Mouse (Mus musculus): ENCODE results near the gene Dock2. TPM values are rescaled to one million over a fixed set of nuclear protein-coding genes. Genes with fewer than 3 reads are reported as not detected.
"Not testable (repeated sequence)": the region's sequence is repeated elsewhere in the genome, so short reads cannot be mapped to it uniquely, and the experiment has no call there.

Dock2 gene
- 1 to 10 TPM; 2.7 to 3.8 TPM for total RNA-seq (2021)
- long read RNA-seq, experiment 1, full-length matches to known transcripts = 3 of 3 reads
- long read RNA-seq, experiment 1, partial matches to known transcripts = 0 of 3 reads
- long read RNA-seq, experiment 1, other reads (novel, unspliced or antisense) = 0 of 3 reads
- long read RNA-seq, experiment 2, full-length matches to known transcripts = 4 of 6 reads
- long read RNA-seq, experiment 2, partial matches to known transcripts = 0 of 6 reads
- long read RNA-seq, experiment 2, other reads (novel, unspliced or antisense) = 2 of 6 reads

DNA sequence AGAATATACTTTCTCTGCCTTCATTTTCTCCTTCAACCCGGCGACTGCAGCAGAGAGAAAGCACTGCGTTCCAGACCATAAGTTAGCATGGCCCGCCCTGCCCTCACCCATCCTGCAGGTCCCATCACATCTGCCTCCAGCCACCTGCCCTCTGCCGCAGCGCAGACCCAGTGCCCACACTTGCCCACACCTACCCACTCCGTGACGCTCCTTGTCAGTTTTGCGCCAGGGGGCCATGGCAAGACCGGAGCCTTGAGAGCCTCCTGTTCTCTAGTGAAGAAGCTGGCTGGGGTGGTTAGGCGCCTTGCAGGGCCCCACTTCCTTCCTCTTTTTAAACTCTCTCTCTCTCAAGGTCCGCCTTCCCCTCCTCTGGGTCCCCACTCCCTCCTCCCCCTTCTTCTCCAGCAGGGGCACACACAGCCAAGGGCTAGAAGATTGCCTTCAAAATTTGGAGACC, at the start of gene Dock2:
TSS of gene Dock2 (minus strand) at position 306 of the 457 bp plus-strand sequence.
- no peak within 1 kb of the TSS for H3K27ac ChIP-seq
- H3K4me3 ChIP-seq = no peak within 1 kb of the TSS
- no peak for TF ChIP-seq CTCF (IDR thresholded peaks at IDR 0.05)
- DNase-seq (ENCODE audit: extremely low spot score in 1 of 2, low spot score in 2 of 2) = no peak
- intact Hi-C loops (cut with DNase I) = no loop called here

DNA sequence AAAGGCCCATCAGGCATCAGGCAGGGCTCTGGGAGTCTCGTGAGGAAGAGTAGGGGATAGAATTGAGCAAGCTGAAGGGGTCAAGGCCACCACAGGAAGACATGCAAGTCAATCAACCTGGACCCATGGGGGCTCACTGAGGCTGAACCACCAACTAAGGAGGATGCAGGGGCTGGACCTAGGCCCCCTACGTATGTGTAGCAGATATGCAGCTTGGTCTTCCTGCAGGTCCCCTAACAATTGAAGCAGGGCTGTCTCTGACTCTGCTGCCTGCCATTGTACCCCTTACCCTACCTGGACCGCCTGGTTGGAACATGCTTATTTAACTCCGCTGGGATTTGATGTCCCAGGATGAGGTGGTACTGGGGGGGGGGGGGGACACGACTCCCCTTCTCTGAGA, 49.0 kb upstream of the Dock2 start:
- Histone ChIP-seq H3K4me3 (no peak overlapping the region), H3K27ac (no peak overlapping the region)
- TF ChIP-seq CTCF (IDR thresholded peaks at IDR 0.05) = no peak
- intact Hi-C loops (cut with DNase I) = loop anchor here (10.0 kb wide), 1 partner anchor 982 kb away; no protein-coding TSS in a partner anchor
- DNase-seq (ENCODE audit: extremely low spot score in 1 of 2, low spot score in 2 of 2) = no peak

DNA sequence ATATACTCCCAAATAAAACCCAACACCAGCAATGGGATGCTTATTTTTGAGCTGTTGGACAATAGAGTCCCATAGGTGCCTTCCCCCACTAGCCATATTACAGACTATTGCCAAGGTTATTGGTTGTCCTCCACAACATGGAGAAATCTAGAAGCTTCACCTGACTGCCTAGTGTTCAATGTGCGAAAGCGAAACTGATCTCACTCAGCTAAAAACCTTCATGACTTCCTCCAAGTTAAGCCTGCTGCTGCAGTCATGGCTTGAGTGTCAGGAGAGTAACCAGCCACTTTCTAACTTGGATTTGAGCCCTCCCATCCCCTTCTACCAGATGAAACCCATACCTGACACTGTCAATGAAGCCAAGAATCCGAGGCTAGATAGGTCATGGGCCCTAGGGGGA, 44.1 kb upstream of the Dock2 start:
- no peak overlapping the region for H3K4me3 ChIP-seq
- no peak for TF ChIP-seq CTCF (IDR thresholded peaks at IDR 0.05)
- H3K27ac ChIP-seq = no peak overlapping the region
- intact Hi-C loops (cut with DNase I) = no loop called here
- no peak for DNase-seq (ENCODE audit: extremely low spot score in 1 of 2, low spot score in 2 of 2)

DNA sequence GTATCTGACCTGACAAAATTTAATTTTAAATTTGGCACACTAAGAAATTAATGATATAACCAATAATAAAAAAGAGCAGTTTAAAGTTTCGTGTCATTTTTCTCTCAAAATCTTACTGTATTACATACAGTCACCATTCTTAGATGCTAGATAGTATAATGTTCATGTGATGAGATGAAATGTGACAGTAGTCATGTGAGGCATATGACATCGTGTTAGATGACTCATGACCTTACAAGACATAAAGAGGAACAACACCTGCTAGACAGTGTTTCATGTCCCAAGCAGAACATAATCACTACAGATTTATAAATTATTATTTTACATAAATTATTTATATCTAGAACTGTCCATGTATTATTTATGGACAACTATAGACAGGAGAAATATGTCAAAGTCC, 43.2 kb upstream of the Dock2 start:
- DNase-seq (ENCODE audit: extremely low spot score in 1 of 2, low spot score in 2 of 2) = no peak
- no peak overlapping the region for H3K4me3 ChIP-seq
- H3K27ac ChIP-seq = no peak overlapping the region
- intact Hi-C loops (cut with DNase I) = no loop called here
- no peak for TF ChIP-seq CTCF (IDR thresholded peaks at IDR 0.05)

DNA sequence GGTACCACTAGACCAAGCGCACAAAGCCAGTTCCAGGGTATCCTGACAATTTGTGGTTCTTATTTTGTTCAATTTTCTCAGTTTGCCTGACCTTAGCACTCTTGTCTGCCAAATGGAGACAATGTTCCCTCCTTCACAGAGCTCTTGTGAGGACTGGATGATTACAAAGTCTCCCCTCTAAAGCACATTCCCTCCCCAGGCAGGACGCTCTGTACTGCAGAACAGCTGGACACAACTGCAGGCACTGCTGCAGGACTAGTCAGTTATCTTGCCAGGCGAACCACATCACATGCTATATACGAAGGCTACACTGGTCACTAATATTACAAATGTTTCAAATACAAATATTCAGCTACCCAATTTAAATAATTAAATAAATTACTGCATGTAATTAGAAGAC, 41.1 kb upstream of the Dock2 start:
- DNase-seq (ENCODE audit: extremely low spot score in 1 of 2, low spot score in 2 of 2) = no peak
- intact Hi-C loops (cut with DNase I) = no loop called here
- Histone ChIP-seq H3K27ac (no peak overlapping the region), H3K4me3 (no peak overlapping the region)
- no peak for TF ChIP-seq CTCF (IDR thresholded peaks at IDR 0.05)

DNA sequence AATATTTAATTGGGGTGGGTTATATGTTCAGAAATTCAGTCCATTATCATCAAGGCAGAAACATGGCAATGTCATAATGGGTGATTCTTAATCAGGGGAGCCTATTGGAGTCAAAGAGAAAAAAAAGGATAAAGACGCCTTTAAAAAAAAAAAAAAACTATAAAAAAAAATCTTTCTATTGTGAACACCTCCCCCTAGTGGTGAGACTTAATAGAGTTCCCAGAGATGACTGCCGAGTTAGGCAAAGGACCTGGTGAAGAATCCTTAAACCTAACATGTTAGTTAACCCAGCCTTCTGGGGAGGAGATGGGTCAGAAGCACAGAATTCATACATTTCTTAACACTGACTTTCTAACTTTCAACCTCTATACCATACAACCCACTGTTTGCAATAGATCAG, 31.1 kb upstream of the Dock2 start:
- no peak overlapping the region for H3K27ac ChIP-seq
- DNase-seq (ENCODE audit: extremely low spot score in 1 of 2, low spot score in 2 of 2) = no peak
- intact Hi-C loops (cut with DNase I) = loop anchor here (2.0 to 10.0 kb wide), 4 partner anchors 507 to 810 kb away; no protein-coding TSS in a partner anchor
- peak; percentile 78 for TF ChIP-seq CTCF (IDR thresholded peaks at IDR 0.05)
- no peak overlapping the region for H3K4me3 ChIP-seq

DNA sequence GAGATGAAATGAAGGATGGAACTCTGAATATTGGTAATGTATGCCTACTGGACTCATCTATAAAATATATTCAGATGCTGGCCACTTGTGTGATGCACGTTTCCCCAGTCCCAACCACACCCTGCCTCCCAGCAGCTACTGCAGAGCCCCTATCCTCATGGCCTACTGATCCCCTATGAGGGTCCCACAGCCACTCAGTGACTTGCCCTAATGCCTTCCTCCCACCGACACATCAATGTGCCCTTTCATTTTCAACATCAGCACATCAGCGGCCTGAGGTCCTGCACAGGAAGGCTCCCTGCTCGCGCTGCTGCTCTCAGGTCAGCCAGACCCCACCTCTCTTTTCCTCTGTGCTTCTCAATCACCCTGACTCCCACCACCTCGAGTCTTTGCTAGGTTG, 30.6 kb upstream of the Dock2 start:
- no peak for TF ChIP-seq CTCF (IDR thresholded peaks at IDR 0.05)
- DNase-seq (ENCODE audit: extremely low spot score in 1 of 2, low spot score in 2 of 2) = no peak
- intact Hi-C loops (cut with DNase I) = loop anchor here (2.0 to 10.0 kb wide), 3 partner anchors 507 to 810 kb away; no protein-coding TSS in a partner anchor

DNA sequence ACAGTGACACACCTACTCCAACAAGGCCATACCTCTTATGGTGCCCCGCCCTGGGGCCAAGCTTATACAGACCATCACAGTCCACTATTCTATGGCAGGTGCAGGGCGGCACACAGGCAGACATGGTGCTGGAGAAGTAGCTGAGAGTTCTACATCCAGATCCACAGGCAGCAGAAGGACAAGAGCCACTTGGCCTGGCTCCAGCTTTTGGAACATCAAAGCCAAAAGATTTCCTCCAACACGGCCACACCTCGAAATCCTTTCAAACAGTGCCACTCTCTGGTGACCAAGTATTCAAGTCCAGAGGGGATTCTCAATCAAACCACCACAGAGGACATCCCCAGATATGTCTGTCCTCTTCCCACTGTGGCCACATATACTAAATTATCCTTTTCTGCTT, 21.3 kb upstream of the Dock2 start:
- H3K27ac ChIP-seq; H3K4me3 ChIP-seq; intact Hi-C loops (cut with DNase I); DNase-seq (ENCODE audit: extremely low spot score in 1 of 2, low spot score in 2 of 2): not testable (repeated sequence)

More for the DNA sequence above, 30.6 kb upstream of the Dock2 start:
- Histone ChIP-seq H3K4me3 (no peak overlapping the region), H3K27ac (no peak overlapping the region)

DNA sequence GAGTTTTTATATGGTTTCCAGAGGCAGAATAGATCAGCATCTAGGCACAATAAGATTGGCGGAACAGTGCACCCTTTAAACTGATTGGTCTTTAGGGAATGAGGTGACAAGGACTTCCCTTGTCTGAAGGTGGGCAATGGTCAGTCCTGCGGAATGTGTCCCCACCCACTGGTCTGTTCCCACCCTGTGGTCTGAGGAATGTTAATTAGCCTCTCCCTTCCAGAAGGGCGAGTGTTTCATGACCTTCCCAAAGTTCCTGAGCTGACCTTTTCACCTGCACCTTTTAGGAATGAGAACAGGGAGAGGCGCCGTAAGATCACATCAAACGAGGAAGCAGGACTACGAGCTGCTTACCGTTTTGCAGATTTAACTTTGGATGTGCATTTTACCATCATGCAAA, 14.4 kb upstream of the Dock2 start:
- H3K27ac ChIP-seq; H3K4me3 ChIP-seq; DNase-seq (ENCODE audit: extremely low spot score in 1 of 2, low spot score in 2 of 2): not testable (repeated sequence)
- intact Hi-C loops (cut with DNase I) = loop anchor here (5.0 kb wide), 1 partner anchor 571 kb away; no protein-coding TSS in a partner anchor

DNA sequence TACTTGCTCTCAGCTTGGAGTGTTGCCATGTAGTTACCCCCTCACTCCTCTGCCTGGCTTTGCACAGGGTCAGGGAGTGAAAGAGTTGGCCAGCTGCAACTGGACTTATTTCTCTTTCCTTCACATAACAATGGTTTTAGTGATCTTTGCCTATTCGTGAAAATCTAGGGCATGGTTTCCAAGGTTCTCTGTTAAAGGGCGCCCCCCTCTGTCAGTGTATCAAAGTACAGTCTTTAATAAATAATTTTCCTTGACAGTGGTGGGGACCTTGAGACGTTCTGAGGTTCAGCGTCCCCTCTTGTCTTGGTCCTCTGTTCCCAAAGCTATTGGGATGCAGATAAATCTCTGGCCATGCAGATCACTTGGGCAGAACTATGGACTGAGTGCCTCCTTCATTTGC, 12.4 kb upstream of the Dock2 start:
- peak; percentile 56 for TF ChIP-seq CTCF (IDR thresholded peaks at IDR 0.05)
- DNase-seq (ENCODE audit: extremely low spot score in 1 of 2, low spot score in 2 of 2) = no peak

DNA sequence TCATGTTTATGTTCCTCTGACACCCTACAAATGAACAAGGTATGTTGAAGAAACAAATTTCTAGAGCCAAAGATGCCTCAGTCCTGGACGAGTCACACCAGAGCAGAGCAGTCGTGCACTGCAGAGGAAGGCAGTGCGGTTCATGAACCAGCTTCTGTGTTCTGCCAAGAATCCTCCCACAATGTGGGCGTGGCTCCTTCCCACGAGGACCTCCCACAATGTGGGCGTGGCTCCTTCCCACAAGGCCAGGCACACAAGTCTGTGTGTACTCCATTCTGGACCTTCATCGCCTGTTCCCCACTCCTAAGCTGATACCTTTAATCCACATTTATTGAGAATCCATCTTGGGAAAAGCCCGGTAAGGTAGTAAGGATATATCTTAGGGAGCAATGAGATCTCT, 8.2 kb upstream of the Dock2 start:
- intact Hi-C loops (cut with DNase I) = loop anchor here (5.0 kb wide), 1 partner anchor 60 kb away; no protein-coding TSS in a partner anchor
- Histone ChIP-seq H3K4me3 (no peak overlapping the region), H3K27ac (no peak overlapping the region)
- no peak for DNase-seq (ENCODE audit: extremely low spot score in 1 of 2, low spot score in 2 of 2)
- no peak for TF ChIP-seq CTCF (IDR thresholded peaks at IDR 0.05)

More for the DNA sequence above, 12.4 kb upstream of the Dock2 start:
- Histone ChIP-seq H3K4me3 (no peak overlapping the region), H3K27ac (no peak overlapping the region)
- intact Hi-C loops (cut with DNase I) = loop anchor here (5.0 kb wide), 1 partner anchor 569 kb away; no protein-coding TSS in a partner anchor

DNA sequence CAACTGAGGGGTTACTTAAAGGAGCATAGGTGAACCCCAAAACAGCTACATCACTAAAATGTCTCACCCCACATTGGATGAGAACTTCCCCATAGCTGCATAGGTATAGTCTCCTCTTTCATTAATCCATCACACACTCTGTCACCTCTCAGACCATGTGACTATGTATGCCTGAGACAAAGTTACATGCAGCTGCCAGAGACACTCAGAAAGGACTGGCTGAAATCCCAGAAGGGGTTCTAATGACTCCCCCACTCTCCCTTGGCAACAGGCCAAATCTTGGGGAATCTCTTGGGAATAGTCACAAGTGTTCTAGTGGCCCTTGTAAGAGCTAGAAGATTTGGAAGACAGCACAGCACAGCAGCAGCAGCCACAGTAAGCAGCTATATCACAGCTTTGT, 1.2 kb upstream of the Dock2 start:
- intact Hi-C loops (cut with DNase I) = no loop called here
- TF ChIP-seq CTCF (IDR thresholded peaks at IDR 0.05) = no peak
- no peak for DNase-seq (ENCODE audit: extremely low spot score in 1 of 2, low spot score in 2 of 2)
- H3K27ac ChIP-seq = no peak overlapping the region
- no peak overlapping the region for H3K4me3 ChIP-seq

Measured in left cerebral cortex, adult 2 months (tissue).